Mouse (Mus musculus) Patski (cell line): ENCODE results near the gene Gabarap. TPM values are rescaled to one million over a fixed set of nuclear protein-coding genes. Genes with fewer than 3 reads are reported as not detected.
"Not testable (repeated sequence)": the region's sequence is repeated elsewhere in the genome, so short reads cannot be mapped to it uniquely, and the experiment has no call there.

Experiments used
- ATAC-seq: fragments of 100-300 bp; one replicate; pipeline ENCODE4 v1.8.0; 2021
- CTCF ChIA-PET: fragments of 350-600 bp; sonication (Branson Sonifier 250); formaldehyde crosslinking; loops from one replicate; lab custom pipeline; 2022; ENCODE audit warnings: inconsistent platforms; lab: Charles Lee
- POLR2A ChIA-PET: fragments of 350-600 bp; sonication (Branson Sonifier 250); formaldehyde crosslinking; loops from one replicate; lab custom pipeline; 2022; ENCODE audit warnings: antibody characterized with exemption, inconsistent platforms; lab: Charles Lee
- DNase-seq: peaks from one replicate; pipeline ENCODE4 v3.0.0-alpha.2; 2011; ENCODE audit warnings: low read depth, low spot score
- H3K27me3 ChIP-seq: fragments of 371-371 bp; one replicate; pipeline ENCODE4 v1.5.1; 2021
- CTCF ChIP-seq: fragments of 100-300 bp; IDR thresholded peaks from one replicate; pipeline ENCODE4 v1.5.1; 2021
- in situ Hi-C: fragments of 300-500 bp; cut with MboI; formaldehyde crosslinking; loops from 3 replicates; pipeline ENCODE4 v1.11.1; 2018; ENCODE audit warnings: low pct_unique_long_range_greater_than_20kb, mixed read lengths
- polyA plus RNA-seq: library from polyadenylated mRNA; unstranded; gene quantifications from one replicate; pipeline ENCODE4 v1.2.3, GENCODE M21; 2021

Gabarap gene
- polyA plus RNA-seq, 1 experiment from 2014 or later: 528 TPM

GRCm38 (mm10) chr11:70010033-70010432, 19.1 kb downstream of the Gabarap start:
- CTCF ChIA-PET: interaction anchor here (1.0 to 2.6 kb wide), 2 partner anchors 11 to 14 kb away, joined by 4 to 8 read pairs; no protein-coding TSS in a partner anchor
- H3K27me3 ChIP-seq: no peaks in the 10 kb centered on the region
- DNase-seq (no peak), ATAC-seq (no peak)
- in situ Hi-C loops: no loop called here
- no peak for TF ChIP-seq CTCF
- POLR2A ChIA-PET: no interaction called here

- no peak for DNase-seq
- TF ChIP-seq CTCF: no peak
- no peaks in the 10 kb centered on the region for H3K27me3 ChIP-seq
- ChIA-PET POLR2A (no interaction called here), CTCF (interaction anchor here (2.6 kb wide), 1 partner anchor 10 kb away, joined by 8 read pairs; no protein-coding TSS in a partner anchor)
- no peak for ATAC-seq
- in situ Hi-C loops: no loop called here
These were observed 19.6 kb downstream of the Gabarap start for GRCm38 (mm10) chr11:70010548-70010947.

GRCm38 (mm10) chr11:70010961-70011360, 20.0 kb downstream of the Gabarap start:
- in situ Hi-C loops: no loop called here
- DNase-seq (no peak), ATAC-seq (no peak)
- no peak for TF ChIP-seq CTCF
- POLR2A ChIA-PET: no interaction called here
- no peaks in the 10 kb centered on the region for H3K27me3 ChIP-seq
- CTCF ChIA-PET: interaction anchor here (2.6 kb wide), 1 partner anchor 10 kb away, joined by 8 read pairs; no protein-coding TSS in a partner anchor

GRCm38 (mm10) chr11:70012931-70013330, 22.0 kb downstream of the Gabarap start:
- CTCF ChIA-PET: no interaction called here
- no peak for TF ChIP-seq CTCF
- POLR2A ChIA-PET: no interaction called here
- ATAC-seq (no peak), DNase-seq (no peak)
- no peaks in the 10 kb centered on the region for H3K27me3 ChIP-seq
- in situ Hi-C loops: no loop called here

- DNase-seq: no peak
- no peak for TF ChIP-seq CTCF
- H3K27me3 ChIP-seq: no peaks in the 10 kb centered on the region
- ChIA-PET CTCF (interaction anchor here (2.4 kb wide), 1 partner anchor 8 kb away, joined by 14 read pairs; no protein-coding TSS in a partner anchor), POLR2A (interaction anchor here (0.6 to 1.7 kb wide), 2 partner anchors 10 to 42 kb away, joined by 3 to 6 read pairs; no protein-coding TSS in a partner anchor)
- ATAC-seq: no peak
- in situ Hi-C loops: no loop called here
These were observed 22.5 kb downstream of the Gabarap start for GRCm38 (mm10) chr11:70013408-70013807.

GRCm38 (mm10) chr11:70014051-70014450, 23.1 kb downstream of the Gabarap start:
- DNase-seq: no peak
- in situ Hi-C loops: no loop called here
- ChIA-PET POLR2A (interaction anchor here (0.6 to 1.7 kb wide), 3 partner anchors 11 to 42 kb away, joined by 3 to 6 read pairs (median 3); no protein-coding TSS in a partner anchor), CTCF (interaction anchor here (1.5 to 2.4 kb wide), 2 partner anchors 9 to 12 kb away, joined by 7 to 14 read pairs; no protein-coding TSS in a partner anchor)
- no peak for ATAC-seq
- H3K27me3 ChIP-seq: no peaks in the 10 kb centered on the region
- TF ChIP-seq CTCF: no peak

GRCm38 (mm10) chr11:70014880-70015558, 24.1 kb downstream of the Gabarap start, which contains the start of gene Acadvl:
TSS of gene Acadvl (minus strand) at chr11:70015411.
- ChIA-PET POLR2A (interaction anchor here (0.5 to 1.7 kb wide), 5 partner anchors 12 to 194 kb away, joined by 3 to 7 read pairs (median 6); no protein-coding TSS in a partner anchor), CTCF (interaction anchor here (1.5 to 2.4 kb wide), 2 partner anchors 10 to 13 kb away, joined by 7 to 14 read pairs; no protein-coding TSS in a partner anchor)
- ATAC-seq (peak; percentile 67), DNase-seq (no peak)
- in situ Hi-C loops: no loop called here
- TF ChIP-seq CTCF: no peak
- no peaks in the 10 kb centered on the region for H3K27me3 ChIP-seq

GRCm38 (mm10) chr11:70015677-70016076, 24.7 kb downstream of the Gabarap start:
- H3K27me3 ChIP-seq: no peaks in the 10 kb centered on the region
- ChIA-PET CTCF (interaction anchor here (2.4 kb wide), 1 partner anchor 11 kb away, joined by 14 read pairs; no protein-coding TSS in a partner anchor), POLR2A (interaction anchor here (1.3 to 1.4 kb wide), 2 partner anchors 11 to 19 kb away, joined by 3 to 7 read pairs; no protein-coding TSS in a partner anchor)
- TF ChIP-seq CTCF: no peak
- DNase-seq (no peak), ATAC-seq (no peak)
- in situ Hi-C loops: no loop called here

GRCm38 (mm10) chr11:70016177-70016576, 25.2 kb downstream of the Gabarap start:
- POLR2A ChIA-PET, H3K27me3 ChIP-seq, ATAC-seq, in situ Hi-C loops, DNase-seq: not testable (repeated sequence)
- CTCF ChIA-PET: interaction anchor here (1.4 kb wide), 2 partner anchors 10 to 14 kb away, joined by 3 to 6 read pairs; no protein-coding TSS in a partner anchor

GRCm38 (mm10) chr11:70016669-70017068, 25.7 kb downstream of the Gabarap start, which contains the start of gene Dlg4:
TSS of gene Dlg4 (plus strand) at chr11:70016942.
- TF ChIP-seq CTCF: no peak
- in situ Hi-C loops: no loop called here

More at GRCm38 (mm10) chr11:70016669-70017068, 25.7 kb downstream of the Gabarap start, which contains the start of gene Dlg4:
- DNase-seq: no peak
- ChIA-PET POLR2A (no interaction called here), CTCF (interaction anchor here (0.5 to 1.4 kb wide), 3 partner anchors 11 to 584 kb away, joined by 3 to 6 read pairs (median 3); no protein-coding TSS in a partner anchor)
- no peaks in the 10 kb centered on the region for H3K27me3 ChIP-seq
- ATAC-seq: no peak
